Comparison of ENCODE assay signal across 19 mouse cellular contexts in the genomic region with DNA sequence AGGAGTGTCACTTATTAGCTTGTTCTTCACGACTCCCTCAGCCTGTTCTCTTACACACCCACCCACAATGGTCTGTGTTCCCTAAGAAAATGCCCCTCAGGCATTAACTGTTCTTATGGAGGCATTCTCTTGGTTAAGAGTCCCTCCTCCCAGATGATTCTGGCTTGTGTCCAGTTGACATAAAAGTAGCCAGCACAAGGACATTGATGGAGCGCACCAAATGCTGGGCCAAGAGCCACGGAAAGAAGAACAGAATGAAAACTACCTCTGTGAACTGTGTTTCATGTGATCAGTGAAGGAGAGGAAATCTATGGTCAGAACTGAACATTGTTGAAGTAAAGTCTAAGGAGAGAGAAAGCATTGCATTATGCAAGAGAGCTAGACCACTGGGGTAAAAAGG.
DNase-seq lines count a peak whose midpoint lies in the region; ATAC-seq and TF ChIP-seq lines count a peak whose summit lies in the region.
"Had no signal": no experiment of that assay in that cellular context is flagged by ENCODE, and none has a peak within 500 bp of the region (broad histone marks: within the 10 kb centered on the region; RNA-seq: fewer than 3 reads in every experiment).

No protein-coding gene starts in this region.

- H3K4me2 ChIP-seq in lung, embryonic 14.5 days = no peak overlapping the region
- H3K4me2 ChIP-seq: embryonic facial prominence, embryonic 12.5 days; hindbrain, embryonic 15.5 days had no signal

- H3K27ac ChIP-seq in lung, embryonic 14.5 days (ENCODE audit: low read depth) = no peak overlapping the region
- H3K27ac ChIP-seq: embryonic facial prominence, embryonic 12.5 days; gastrocnemius, adult 2 months; heart, embryonic 10.5 days; hindbrain, embryonic 15.5 days had no signal

- ATAC-seq in lung, embryonic 14.5 days (ENCODE audit: insufficient read depth) = no peak
- ATAC-seq in inflammation-experienced regulatory T-cells, adult 6 months = no peak
- ATAC-seq: forebrain, embryonic 14.5 days; intestine, postnatal 0 days had no signal

- DNase-seq in adrenal gland, postnatal 14 days = peak; percentile 52
- no peak for DNase-seq in adrenal gland, adult 8-10 months
- peak; percentile 36 for DNase-seq in lung, embryonic 14.5 days
- DNase-seq in lung, postnatal 36 days = no peak
- peak; percentile 28 to 53 for DNase-seq in adrenal gland, postnatal 36 days
- peak; percentile 30 for DNase-seq in gonadal fat pad, adult 2 months (ENCODE audit: low read depth)
- DNase-seq: cerebellum, adult 11-12 months; cerebellum, adult 9-10 months; cerebellum, postnatal 25 days; gastrocnemius, adult 2 months; gastrocnemius, postnatal 25 days; heart, postnatal 36 days; kidney, adult 9 months had no signal

- WGBS in lung, embryonic 14.5 days = 57% methylated on average over 3 of the region's 3 CpGs

- no peak for TF ChIP-seq CTCF in lung, embryonic 14.5 days (IDR thresholded peaks at IDR 0.05; ENCODE audit: low read depth)

- H3K9me3 ChIP-seq in lung, embryonic 14.5 days (ENCODE audit: low read depth, low read length) = no peaks in the 10 kb centered on the region
- H3K9me3 ChIP-seq: embryonic facial prominence, embryonic 12.5 days; heart, embryonic 10.5 days; hindbrain, embryonic 15.5 days had no signal

- H3K4me1 ChIP-seq in lung, embryonic 14.5 days (ENCODE audit: insufficient read depth) = no peaks in the 10 kb centered on the region
- H3K4me1 ChIP-seq: hindbrain, embryonic 15.5 days had no signal

- no peaks in the 10 kb centered on the region for H3K27me3 ChIP-seq in lung, embryonic 14.5 days (ENCODE audit: insufficient read depth, low read length)
- H3K27me3 ChIP-seq: embryonic facial prominence, embryonic 12.5 days; hindbrain, embryonic 15.5 days had no signal

- H3K4me3 ChIP-seq in lung, embryonic 14.5 days (ENCODE audit: low read depth, low read length) = no peak overlapping the region
- H3K4me3 ChIP-seq: embryonic facial prominence, embryonic 12.5 days; gastrocnemius, adult 2 months; heart, embryonic 10.5 days; hindbrain, embryonic 15.5 days had no signal

- H3K9ac ChIP-seq in lung, embryonic 14.5 days = no peak overlapping the region
- H3K9ac ChIP-seq: embryonic facial prominence, embryonic 12.5 days; hindbrain, embryonic 15.5 days had no signal

- H3K36me3 ChIP-seq in lung, embryonic 14.5 days (ENCODE audit: insufficient read depth) = no peaks in the 10 kb centered on the region
- H3K36me3 ChIP-seq: embryonic facial prominence, embryonic 12.5 days; heart, embryonic 10.5 days; hindbrain, embryonic 15.5 days had no signal

Comparison
In these comparisons a context has a peak if more than half of its experiments do, and no peak if none do; other contexts are left out.
1. DNase-seq: peak in adrenal gland, postnatal 14 days (single experiment), lung, embryonic 14.5 days (single experiment), adrenal gland, postnatal 36 days (2 of 2) and gonadal fat pad, adult 2 months (single experiment); none in adrenal gland, adult 8-10 months (single experiment) and lung, postnatal 36 days (single experiment).